Mouse (Mus musculus): ENCODE measurements at regions not wholly inside any gene's neighbourhood (a gene's known extent, or its start where the extent isn't known, plus 50 kb on each side); places are given as distances from the start of the nearest gene placed in this dataset.

GRCm38 (mm10) chr1:14513662-14514061 is 1579.5 kb downstream of the 4930444P10Rik start:
- TF ChIP-seq CTCF (IDR thresholded peaks at IDR 0.05; ENCODE audit: low read depth) (no peak), EP300 (IDR thresholded peaks at IDR 0.05; ENCODE audit: low read depth) (no peak)
